Mouse (Mus musculus): ENCODE measurements around the gene Fam170b.

Fam170b gene

DNA sequence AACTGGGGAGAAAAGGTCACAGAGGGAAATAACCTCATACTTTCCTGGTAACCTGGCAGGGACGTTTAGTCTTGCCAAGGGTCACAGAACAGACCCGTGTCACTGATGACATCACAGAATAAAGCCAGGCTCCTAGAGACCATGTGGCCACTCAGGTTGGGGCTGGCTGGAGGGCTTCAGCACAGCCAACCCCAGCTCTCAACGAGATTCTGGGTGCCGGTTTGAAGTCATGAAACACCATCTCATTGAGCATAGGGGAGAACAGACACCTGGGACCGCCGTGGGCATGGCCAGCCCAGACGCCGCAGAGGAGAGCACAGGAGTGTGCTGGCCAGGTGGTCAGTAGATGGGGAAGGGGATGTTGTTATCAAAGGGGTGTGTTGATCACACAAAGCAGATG, at the start of gene Fam170b:
TSS of gene Fam170b (plus strand) at position 116 of the 400 bp plus-strand sequence.
- DNase-seq, result no peak

DNA sequence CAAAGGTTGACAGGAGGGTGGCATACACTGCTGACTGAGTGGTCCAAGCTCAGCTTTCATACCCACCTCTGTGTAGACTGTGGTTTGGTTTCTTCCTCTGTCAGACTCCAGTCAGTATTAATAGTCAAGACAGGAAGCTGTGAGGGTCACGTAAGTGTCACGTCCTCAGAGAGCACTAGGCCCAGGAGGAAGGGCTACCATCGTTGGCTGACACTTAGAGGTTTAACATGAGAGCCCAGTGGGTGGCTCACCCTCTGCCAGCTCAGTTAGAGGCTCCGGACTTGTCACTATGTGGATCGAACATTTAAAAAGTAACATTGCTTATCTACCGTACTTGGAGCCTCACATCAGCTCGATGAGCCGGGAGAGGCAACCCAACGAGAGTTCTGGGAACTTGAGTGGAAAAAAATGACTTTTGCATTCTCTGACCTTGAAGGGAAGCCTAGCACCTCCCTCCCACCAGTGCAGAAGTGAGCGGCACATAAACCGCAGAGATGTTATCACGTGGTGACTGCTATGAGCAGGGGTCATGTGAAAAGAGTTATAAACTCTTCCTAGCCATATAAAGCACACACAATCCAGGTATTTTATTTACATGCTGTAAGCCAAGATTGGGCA, 49.5 kb upstream of the Fam170b start:
- no peak for DNase-seq

DNA sequence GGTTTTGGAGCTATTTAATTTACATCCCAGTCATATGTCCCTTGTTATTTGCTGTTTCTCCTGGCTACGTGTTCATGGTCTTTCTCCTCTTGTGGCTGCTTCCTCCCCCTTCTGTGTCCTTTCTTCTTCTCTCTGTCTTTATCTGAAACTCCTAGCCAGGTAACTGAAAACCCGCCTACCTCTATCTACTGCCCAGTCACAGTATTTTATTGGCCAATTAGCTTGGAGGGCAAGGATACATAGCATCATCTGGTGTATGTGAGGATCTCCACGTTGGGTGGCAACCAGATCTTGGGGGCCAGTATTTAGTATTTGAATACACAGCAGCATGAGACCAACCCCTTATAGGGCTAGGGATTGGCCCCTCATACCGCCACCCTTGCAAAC, 49.0 kb upstream of the Fam170b start:
- DNase-seq, result no peak

DNA sequence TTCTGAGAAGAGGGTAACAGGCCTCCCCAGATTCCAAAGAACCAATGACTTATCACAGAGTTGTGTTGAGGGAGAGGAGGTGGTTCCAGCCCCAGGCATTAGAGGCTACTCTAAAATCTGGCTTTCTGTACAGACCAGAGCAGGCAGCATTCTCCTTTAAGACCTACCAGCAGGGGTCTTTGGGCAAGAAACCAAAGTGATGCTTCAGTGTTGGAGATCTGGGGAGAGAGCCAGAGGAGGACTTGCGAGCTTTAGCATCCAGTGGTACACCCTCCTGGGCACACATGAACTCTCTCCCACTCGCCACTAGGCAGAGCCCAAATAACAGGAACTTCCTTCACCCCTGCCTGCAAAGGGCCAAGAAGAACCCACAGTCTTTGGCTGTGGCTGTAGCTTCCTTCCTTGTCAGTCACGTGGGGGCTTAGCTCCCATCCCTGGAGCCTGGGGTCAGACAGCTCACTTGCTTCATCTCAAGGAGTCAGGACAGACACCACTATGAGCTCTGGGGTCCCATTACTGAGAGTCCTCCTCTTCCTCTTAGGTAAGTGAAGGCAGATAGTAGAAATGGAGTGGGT, 48.1 kb upstream of the Fam170b start, which contains the start of gene Tmem273:
TSS of gene Tmem273 (plus strand) at position 408 of the 575 bp plus-strand sequence.
- no peak for DNase-seq

DNA sequence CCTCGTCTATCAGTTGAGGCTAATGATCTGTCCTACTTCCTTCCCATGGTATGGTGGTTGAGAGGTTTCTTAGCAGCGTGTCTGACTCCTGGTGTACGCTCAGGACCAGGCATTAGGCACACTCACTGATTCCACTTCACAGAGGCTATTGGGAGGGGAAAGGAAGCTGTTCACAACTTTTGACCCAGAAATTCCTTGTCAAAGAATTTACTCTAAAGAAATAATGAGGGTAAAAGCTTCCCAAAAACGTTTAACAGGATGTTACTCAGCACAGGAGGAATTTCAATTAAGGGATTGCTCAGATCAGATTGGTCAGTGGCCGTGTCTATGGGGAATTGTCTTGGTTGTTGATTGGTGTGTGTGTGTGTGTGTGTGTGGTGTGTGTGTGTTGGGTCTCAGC, 46.1 kb upstream of the Fam170b start:
- no peak for DNase-seq

DNA sequence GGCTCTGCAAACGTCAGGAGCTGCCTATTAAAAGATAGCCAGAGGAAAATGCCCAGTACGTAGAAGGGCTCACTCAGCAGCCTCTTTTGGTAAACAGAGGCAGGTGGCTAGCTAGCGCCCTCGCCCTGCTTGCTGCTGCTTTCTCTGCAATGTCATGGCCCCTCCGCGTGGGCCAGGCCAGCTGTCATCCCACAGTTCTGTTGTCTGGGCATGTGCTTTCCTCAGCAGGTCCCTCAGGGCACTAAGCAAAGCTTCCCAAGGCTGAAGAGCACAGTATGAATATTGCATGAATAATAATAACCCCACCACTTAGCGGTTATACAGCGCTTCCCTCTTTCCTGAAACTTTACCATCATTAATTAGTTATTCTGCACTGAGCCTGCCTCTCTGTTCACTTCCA, 37.4 kb upstream of the Fam170b start:
- DNase-seq, result no peak

DNA sequence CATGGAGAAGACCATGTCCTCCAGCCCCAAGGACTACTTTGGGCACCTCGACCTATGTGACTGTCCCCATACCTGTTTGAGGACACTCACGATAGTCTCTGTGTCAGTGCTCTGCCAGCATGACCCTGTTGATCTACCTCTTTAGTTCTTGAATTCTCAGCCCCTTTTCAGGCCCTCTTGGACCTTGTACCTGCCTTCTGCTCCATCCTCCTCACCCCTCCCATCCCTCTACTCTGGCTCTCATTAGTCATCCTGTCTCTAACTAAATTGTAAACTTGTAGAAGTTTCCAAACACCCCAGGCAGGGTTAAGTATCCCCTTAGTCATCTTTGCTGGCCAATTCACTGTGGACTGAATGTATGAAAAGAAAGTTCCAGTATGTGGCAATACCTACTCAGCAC, 36.0 kb upstream of the Fam170b start:
- DNase-seq, result no peak

DNA sequence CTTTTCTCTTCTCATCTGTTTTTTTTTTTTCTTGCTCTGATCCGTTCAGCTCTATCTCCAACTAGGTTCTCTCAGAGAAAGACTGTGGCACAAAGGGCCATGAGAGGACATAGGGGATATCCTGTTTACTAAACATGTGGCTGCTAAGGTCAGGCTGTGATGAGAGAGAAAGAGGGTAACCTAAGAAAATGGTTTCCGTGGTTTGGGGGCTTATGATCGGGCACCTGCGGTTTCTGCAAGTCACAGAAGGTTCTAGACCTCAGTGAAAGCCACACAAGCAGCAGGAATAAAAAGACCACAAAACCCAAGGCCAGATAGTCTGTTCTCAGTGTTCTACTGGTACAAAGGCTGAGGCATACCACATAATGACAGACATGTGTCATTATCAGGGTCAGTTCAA, 35.4 kb upstream of the Fam170b start:
- no peak for DNase-seq

DNA sequence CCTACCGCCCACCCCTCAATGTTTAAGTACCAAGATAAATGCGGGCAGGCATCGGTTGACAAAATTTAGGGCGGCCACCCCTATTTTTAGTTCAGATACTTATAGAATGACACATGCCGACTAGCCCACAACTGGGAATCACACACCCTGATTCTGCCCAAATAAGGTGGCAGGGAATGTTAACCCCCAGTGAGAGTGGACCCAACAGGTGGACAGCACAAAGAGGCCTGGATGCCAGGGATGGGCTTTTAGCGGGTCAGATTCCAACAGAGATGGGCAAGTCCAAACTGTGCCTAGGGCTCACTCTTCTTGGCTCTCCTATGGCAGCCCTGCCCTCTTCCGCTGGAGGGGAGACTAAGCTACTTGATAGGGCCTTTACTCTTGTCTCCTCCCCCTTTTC, 33.7 kb upstream of the Fam170b start:
- DNase-seq, result no peak

DNA sequence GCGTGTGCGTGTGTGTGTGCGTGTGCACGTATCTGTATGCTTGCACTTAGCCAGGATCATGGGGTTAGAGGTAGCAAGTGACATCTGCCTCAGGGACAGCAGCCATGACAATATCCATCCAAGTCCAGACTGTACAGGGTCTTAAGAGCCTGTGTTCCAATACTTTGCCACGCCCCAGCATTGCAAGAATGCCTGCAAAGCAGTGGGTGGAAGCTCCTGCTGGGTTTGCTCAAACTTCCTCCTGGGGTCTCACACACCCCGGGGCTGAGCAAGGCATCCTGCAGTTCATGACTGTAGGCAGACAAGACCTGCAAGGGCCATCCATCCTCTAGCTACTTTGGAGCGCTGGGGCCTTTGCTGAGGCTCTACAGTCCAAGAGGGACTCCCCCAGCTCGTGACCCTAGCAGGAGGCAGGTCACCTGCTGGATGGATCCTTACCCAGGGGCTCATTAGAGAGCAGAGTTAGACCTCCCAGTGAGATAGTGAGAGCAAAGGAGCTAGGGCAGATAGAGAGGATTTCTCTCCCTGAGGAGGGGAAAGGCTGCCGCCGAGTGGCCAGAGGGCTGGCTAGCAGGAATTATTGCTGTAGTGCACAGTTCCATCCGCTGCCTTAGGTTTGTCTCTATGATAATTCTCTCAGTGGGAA, 32.6 kb upstream of the Fam170b start:
- no peak for DNase-seq

DNA sequence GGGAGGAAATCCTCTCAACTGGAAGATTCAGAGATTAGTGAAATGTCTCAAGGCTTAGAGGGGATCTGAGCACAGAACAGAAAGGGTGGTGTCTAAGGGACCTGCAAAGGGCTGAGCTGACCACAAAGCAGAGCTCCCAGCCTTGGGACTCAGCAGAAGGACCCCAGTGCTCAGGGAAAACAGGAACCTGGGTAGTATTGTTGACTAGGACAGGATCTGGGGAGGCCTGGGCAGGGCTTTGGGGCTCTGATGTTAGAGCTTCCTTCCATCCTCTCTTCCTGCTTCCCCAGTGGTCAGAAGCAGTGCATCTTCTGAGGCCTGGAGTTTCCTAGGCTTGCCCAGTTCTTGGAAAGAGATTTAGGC, 32.1 kb upstream of the Fam170b start:
- no peak for DNase-seq

DNA sequence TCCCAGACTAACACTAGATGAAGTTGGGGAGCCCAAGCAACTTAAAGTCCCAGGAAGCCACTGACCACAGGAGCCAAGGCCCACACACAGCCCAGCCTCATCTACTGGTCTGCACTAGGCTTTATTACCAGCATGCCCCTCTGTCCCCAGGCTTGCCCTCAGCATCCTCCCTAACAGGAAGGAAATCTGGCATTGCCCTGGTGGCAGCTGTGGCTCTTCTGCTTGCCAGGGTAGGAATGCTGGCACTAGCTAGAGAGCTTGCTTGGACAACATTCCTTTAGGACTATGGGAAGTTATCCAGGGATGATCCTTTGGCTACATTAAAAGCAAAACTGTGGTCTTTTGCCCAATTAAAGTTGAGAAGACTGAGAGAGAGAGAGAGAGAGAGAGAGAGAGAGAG, 23.7 kb upstream of the Fam170b start:
- no peak for DNase-seq

DNA sequence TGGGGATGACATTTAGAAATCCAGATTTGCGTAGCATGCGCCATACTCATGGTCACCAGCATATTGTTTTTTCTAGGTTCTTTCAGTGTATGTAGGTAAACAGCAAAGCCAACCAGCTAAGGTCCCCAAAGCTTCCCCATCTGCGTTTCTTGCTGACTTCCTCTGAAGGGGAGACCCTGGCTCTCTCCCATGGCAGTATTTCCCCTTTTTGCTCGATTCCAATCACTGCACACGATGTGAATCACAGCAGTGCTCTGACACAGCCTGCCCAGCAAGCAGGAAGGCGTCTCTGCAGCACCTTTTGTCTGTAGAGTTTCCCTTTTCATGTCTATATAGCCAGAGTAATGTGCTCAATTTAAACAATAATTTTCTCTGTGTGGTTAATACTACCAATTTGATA, 21.3 kb upstream of the Fam170b start:
- no peak for DNase-seq

DNA sequence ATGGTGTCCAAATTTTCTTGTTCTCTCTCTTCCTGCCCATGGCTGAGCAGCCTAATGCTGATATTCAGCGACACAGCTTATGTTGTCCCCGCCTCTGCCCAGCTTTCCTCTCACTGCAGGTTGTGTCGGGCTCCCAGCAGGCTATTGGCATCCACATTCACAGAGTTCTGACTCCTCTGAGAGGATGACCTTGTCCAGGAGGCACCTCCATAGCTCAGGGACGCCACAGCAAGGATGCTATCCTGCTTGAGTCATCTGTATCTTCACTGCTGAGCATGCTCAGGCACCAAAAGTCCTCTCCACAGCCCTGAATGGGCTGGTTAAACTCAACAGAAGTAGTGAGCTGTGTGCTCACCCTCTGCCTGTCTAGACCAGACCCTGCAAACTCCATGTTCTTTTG, 18.8 kb upstream of the Fam170b start:
- no peak for DNase-seq

DNA sequence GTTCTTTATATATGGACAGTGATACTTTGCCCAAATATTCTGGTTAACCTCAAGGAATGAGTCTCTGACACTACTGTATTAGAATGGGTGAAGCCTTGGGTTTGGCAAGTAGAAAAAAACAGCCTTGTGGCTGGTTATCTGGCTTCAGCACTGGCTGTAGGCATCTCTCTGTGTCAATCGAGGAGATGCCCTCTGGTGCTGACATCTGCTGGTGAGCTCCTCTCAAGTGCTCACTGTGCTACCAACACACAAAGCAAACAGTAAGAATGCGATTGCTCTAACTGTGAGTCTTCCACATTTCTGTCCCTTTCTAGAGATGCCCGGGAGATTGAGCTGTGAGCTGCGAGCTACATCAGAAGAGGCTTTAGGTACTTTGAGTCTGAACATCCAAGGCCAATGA, 17.2 kb upstream of the Fam170b start:
- no peak for DNase-seq

DNA sequence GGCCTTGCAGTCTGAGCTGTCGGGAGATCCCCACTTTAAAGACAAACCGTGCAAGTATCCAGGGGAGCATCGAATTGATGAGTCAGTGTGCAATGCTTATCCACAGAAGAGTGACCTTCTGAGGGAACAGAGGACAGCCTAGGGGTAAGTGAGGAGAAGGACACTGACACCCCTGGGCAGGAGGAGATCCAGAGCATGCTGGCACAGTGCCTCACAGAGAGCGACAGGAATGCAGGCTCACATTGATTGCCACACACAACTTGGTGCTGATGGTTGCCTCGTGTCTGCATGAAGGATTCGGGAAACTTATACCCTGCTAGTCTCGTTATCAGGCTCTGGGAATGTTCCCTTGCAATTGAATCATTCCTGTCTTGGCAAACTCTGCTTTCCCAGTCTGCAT, 16.5 kb upstream of the Fam170b start:
- no peak for DNase-seq

DNA sequence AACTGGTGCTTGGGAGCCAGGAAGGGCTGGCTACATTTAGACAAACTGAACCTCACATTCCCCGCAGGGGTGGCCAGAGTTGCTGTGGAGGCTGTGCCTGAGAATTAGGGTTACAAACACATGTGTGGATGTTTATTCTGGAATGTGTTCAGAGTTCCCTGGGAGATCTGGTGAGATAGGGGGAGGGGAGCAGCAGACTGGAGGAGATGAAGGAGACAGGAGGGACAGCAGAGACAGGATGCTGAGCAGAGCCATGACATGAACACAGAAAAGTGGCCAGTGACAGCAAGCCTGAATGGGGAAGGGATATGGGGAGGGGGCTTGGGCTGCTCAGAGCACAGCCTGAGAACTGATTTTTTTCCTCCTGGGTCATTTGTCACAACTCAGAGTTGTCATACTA, 14.5 kb upstream of the Fam170b start:
- no peak for DNase-seq

DNA sequence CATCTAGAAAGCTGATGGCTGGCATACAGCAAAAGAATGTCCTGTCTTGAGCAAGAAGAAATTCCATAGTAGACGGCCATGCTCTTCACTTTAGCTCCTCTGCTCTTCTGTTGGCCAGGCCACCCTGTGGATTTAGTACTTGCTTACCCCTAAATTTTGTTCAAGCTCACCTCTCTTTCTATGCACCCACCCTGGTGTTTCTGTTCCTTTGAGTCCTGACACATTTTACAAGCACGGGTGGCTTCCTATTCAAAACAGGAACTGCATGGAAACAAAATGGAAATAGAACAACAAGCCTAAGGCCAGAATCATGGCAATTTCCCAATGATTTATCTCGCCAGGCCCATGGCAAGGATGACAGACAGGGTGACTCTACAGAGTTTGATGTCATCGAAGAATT, 10.9 kb upstream of the Fam170b start:
- no peak for DNase-seq

DNA sequence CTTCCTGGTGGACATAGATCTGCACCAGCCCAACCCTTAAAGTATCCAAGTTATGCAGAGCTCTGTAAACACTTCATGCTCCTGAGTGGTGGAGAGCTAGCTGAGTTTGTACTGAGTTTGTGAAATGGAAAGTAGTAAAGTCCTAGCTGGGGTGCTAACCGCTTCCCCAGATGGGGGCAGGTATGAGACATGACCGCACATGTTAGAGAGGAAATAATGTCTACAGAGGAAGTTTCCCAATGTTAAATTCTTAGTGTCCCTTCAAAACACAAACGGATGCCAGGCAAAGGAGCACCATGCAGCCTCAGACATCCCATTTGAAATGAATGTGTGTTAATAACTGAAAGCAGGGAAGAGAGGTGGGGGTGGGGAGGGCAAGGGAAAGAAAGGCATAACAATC, 9.9 kb upstream of the Fam170b start:
- DNase-seq, result no peak

DNA sequence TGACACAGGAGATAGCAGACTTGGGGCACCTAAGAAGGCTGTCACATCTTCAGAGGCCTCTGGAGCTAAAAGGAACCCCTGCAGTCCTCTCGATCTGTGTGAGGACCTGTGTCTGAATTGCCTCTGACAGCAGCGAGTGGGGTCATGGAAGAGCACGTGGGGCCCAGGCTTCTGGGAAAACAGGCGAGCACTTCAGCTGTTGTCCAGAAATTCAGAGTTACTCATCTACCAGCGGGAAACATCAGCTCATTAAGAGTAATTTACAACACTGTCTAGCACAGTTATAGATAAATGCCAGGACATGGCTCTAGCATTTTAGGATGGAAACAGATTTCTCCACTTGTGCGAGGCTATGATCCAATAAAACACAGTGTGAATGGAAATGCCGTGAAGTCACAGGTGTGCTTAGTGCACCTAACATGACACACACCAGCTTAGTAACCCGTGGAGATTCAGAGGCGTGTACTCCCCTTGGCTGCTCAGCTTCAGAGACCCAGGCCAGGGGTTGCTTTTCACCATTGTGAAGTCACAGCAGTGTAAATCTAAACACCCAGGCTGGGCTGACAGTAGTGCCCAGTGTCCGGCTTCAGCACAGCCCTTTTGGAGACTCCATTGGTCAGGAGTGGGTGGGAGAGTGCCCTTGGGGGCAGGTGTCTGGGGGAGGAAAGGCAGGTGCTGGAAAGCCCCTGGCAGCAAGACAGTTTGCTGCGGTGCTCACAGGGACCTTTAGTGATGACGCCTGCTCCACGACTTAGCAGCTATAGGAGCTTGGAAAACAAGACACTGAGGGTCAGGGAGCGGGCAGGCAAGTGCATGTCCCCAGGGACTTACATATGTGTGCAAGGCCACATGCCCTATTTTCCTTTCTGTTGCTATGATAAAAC, 9.3 kb upstream of the Fam170b start:
- no peak for DNase-seq

DNA sequence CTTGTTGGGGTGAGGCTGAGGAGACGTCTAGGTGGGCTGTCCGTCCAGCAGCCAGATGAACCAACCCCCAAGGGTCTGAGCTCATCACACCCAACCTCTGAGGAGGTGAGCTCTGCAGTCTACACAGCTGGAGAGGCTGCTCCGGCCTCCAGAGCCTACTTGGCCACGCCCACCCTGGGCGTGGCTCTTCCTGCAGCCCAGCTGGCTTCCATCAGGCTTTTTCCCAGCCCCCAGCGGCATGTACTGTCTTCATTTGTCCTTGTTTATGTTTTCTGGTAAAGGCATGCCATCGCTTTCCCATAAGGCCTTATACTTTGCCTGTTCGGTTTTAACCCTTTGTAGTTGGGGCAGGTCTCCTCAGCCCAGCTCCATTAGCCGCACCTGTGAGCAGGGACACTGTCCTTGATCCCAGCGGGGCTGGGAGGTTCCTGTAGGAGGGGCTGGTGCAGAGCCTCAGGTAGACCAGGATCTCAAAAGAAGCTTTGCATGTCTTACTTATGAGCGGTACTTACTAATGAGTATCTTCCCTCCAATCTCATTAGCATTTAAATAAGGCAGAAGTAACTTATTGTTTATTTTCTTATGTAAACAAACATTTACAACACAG, 8.2 kb upstream of the Fam170b start:
- DNase-seq, result no peak

DNA sequence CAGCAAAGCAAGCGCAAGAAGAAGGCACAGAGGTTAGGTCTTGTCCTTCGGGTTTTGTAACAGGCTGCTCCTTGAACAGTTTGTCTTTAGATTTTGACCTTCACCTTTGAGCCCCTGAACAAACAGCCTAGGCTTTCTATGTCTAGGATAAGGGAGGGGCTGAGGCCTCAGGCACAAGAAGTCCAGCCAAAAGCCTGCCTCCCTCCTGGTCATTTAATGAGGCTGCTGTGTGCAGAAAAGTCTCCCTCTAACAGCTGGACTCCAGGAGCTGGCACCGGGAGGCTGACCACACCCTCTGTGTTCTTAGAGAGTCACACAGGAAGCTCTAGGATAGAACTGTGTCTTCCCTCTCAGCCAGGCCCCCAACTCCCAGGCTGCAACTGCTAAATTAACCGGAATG, 6.6 kb upstream of the Fam170b start:
- no peak for DNase-seq

DNA sequence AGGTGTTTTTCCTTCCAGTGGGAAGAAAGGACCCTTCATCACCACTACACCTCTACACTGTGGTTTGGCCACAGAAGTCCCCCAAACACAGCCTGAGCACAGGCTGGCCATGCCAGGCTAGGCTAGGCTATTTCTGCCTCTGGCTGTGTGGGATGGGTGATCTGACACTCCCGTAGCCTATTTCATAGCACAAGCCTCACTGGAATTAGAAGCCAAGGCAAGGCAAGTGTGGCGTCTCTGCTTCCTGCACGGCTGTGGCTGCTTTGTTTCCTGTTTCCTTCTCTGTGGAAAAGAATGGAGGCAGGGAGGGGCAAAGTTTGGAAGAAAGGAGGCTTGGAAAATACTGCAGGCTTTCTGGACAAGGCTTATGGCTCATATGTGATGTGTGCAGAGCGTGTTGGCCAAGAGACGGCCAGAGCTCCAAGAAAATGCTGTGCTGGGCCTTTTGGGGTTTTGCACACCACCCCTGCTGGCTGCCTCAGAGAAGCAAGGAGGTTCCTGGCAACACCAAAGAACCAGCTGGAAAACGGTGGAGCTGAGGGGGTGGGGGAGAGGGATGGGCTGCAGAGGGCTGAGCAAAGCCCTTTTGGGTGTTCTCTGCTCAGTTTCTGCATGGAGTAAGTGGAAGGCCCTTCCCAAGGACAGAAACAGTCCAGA, 5.6 kb upstream of the Fam170b start:
- DNase-seq, result no peak

All from cerebellum, adult 11-12 months (tissue).